Mouse (Mus musculus): ENCODE measurements around the gene Gm1123. TPM values are rescaled to one million over a fixed set of nuclear protein-coding genes. Genes with fewer than 3 reads are reported as not detected.
A peak's percentile ranks its signal among the peaks of the same experiment; 100 is the strongest.

Gm1123 gene
- polyA plus RNA-seq, 1 experiment from 2014 or later, result not detected

DNA sequence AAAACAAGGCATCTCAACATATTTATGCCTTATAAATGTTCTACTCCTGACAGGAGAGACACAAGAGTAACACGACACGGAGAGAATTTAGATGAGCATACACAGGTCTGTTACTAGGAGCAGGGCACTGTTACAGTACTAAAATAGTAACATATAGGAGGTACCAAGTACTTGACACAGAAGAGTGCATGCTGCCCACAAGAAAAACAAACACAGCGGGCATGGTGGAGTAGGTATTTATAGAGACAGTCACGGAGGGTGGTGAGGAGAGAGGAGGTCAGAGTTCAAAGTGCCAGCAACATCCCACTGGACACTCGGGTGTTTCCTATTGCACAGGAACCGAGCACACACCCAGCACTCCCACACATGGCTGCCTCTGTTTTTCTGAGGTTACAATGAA, 14.2 kb upstream of the Gm1123 start:
- Histone ChIP-seq H3K27me3 (replicated peaks; ENCODE audit: control insufficient read depth, insufficient read depth, low read length) (no peaks in the 10 kb centered on the region), H3K4me1 (replicated peaks; ENCODE audit: control insufficient read depth, insufficient read depth, low read length) (peaks cover 6% of the 10 kb centered on the region), H3K9me3 (ENCODE audit: control insufficient read depth, low read length) (no peaks in the 10 kb centered on the region), H3K36me3 (ENCODE audit: control insufficient read depth, insufficient read depth) (no peaks in the 10 kb centered on the region), H3K27ac (ENCODE audit: low read length) (no peak overlapping the region), H3K9ac (replicated peaks; ENCODE audit: low read depth, low read length) (no peak overlapping the region), H3K4me3 (replicated peaks; ENCODE audit: low read length) (no peak overlapping the region), H3K4me2 (ENCODE audit: low read length) (no peak overlapping the region)
- 82% methylated on average over 6 of the region's 6 CpGs for WGBS
- ATAC-seq, result no peak

DNA sequence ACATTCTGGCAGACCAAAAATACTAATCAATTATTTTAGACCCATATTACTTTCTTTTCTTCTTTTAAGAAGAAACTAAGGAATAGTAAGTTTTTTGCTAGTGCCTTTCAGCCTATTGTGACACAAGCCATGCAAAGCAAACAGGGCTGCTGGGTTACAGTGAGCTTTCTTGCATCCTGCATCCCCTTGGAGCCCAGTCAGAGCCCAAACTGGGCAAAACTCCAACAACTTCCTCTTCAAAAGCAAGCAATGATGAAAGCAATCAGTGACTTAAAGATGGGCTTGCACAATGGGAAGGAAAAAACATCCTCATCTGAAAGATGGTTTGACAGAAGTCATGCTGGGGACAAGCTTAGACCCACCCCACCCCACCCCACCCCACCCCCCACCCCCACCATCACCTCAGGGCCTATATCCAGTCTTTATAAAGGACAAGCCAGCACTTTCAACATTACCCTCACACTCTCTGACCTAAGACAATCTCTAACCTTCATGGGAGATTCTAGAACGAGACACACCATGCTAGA, 13.3 kb upstream of the Gm1123 start:
- ATAC-seq, result 0 out of 2 replicates have a peak, but pooled peaks have one; percentile 40
- no peak overlapping the region for H3K4me2 ChIP-seq (ENCODE audit: low read length)
- H3K9me3 ChIP-seq (ENCODE audit: control insufficient read depth, low read length), result no peaks in the 10 kb centered on the region
- 47% methylated on average over 1 of the region's 1 CpGs for WGBS
- no peaks in the 10 kb centered on the region for H3K27me3 ChIP-seq (replicated peaks; ENCODE audit: control insufficient read depth, insufficient read depth, low read length)
- H3K4me1 ChIP-seq (replicated peaks; ENCODE audit: control insufficient read depth, insufficient read depth, low read length), result peaks cover 11% of the 10 kb centered on the region
- H3K9ac ChIP-seq (replicated peaks; ENCODE audit: low read depth, low read length), result no peak overlapping the region
- H3K36me3 ChIP-seq (ENCODE audit: control insufficient read depth, insufficient read depth), result no peaks in the 10 kb centered on the region
- H3K27ac ChIP-seq (ENCODE audit: low read length), result no peak overlapping the region
- no peak overlapping the region for H3K4me3 ChIP-seq (replicated peaks; ENCODE audit: low read length)

- WGBS, result 76% methylated on average over 8 of the region's 8 CpGs
- no peak overlapping the region for H3K4me3 ChIP-seq (replicated peaks; ENCODE audit: low read length)
- no peak overlapping the region for H3K4me2 ChIP-seq (ENCODE audit: low read length)
- H3K9ac ChIP-seq (replicated peaks; ENCODE audit: low read depth, low read length), result no peak overlapping the region
- peak; percentile 66; the same call in 1 of the 2 replicates for ATAC-seq
- H3K27me3 ChIP-seq (replicated peaks; ENCODE audit: control insufficient read depth, insufficient read depth, low read length), result no peaks in the 10 kb centered on the region
- peaks cover 11% of the 10 kb centered on the region for H3K4me1 ChIP-seq (replicated peaks; ENCODE audit: control insufficient read depth, insufficient read depth, low read length)
- no peak overlapping the region; the same call in 1 of the 2 replicates for H3K27ac ChIP-seq (ENCODE audit: low read length)
- H3K9me3 ChIP-seq (ENCODE audit: control insufficient read depth, low read length), result no peaks in the 10 kb centered on the region
- 0 out of 2 replicates have a peak, but pooled peaks cover 2% of the 10 kb centered on the region for H3K36me3 ChIP-seq (ENCODE audit: control insufficient read depth, insufficient read depth)
These were observed 9.2 kb upstream of the Gm1123 start for GRCm38 (mm10) chr9:99044761-99045160.

- Histone ChIP-seq H3K4me2 (ENCODE audit: low read length) (no peak overlapping the region), H3K9me3 (ENCODE audit: control insufficient read depth, low read length) (no peaks in the 10 kb centered on the region), H3K27ac (ENCODE audit: low read length) (no peak overlapping the region), H3K4me1 (replicated peaks; ENCODE audit: control insufficient read depth, insufficient read depth, low read length) (peaks cover 6% of the 10 kb centered on the region), H3K36me3 (ENCODE audit: control insufficient read depth, insufficient read depth) (0 out of 2 replicates have a peak, but pooled peaks cover 2% of the 10 kb centered on the region), H3K27me3 (replicated peaks; ENCODE audit: control insufficient read depth, insufficient read depth, low read length) (no peaks in the 10 kb centered on the region), H3K9ac (replicated peaks; ENCODE audit: low read depth, low read length) (no peak overlapping the region), H3K4me3 (replicated peaks; ENCODE audit: low read length) (no peak overlapping the region)
- 95% methylated on average over 4 of the region's 4 CpGs for WGBS
- ATAC-seq, result no peak
These were observed 7.1 kb upstream of the Gm1123 start for GRCm38 (mm10) chr9:99042641-99043040.

DNA sequence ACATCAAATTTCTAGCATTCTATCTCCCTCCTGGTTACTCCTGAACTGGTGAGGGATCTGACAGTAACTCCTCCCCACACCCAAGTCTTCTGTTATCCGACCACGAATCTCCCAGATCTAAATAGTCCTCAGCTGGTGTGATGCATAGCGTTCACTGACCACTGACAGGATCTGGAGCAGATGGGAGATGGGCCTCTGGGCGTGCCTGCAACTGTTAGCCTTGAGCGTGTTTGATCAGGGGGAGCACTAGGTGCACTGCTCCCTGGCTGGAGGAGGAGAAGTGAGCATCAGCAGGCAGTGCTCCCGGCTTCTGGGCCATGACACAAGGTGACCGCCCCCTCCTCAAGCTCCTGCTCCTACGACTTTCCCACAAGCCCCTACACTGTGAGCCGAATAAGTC, 6.5 kb upstream of the Gm1123 start:
- H3K9ac ChIP-seq (replicated peaks; ENCODE audit: low read depth, low read length), result no peak overlapping the region
- peaks cover 6% of the 10 kb centered on the region for H3K4me1 ChIP-seq (replicated peaks; ENCODE audit: control insufficient read depth, insufficient read depth, low read length)
- ATAC-seq, result no peak
- H3K4me2 ChIP-seq (ENCODE audit: low read length), result no peak overlapping the region
- no peaks in the 10 kb centered on the region for H3K9me3 ChIP-seq (ENCODE audit: control insufficient read depth, low read length)
- no peak overlapping the region for H3K27ac ChIP-seq (ENCODE audit: low read length)
- no peaks in the 10 kb centered on the region for H3K27me3 ChIP-seq (replicated peaks; ENCODE audit: control insufficient read depth, insufficient read depth, low read length)
- no peak overlapping the region for H3K4me3 ChIP-seq (replicated peaks; ENCODE audit: low read length)
- H3K36me3 ChIP-seq (ENCODE audit: control insufficient read depth, insufficient read depth), result 0 out of 2 replicates have a peak, but pooled peaks cover 2% of the 10 kb centered on the region
- WGBS, result 85% methylated on average over 9 of the region's 9 CpGs

GRCm38 (mm10) chr9:99034111-99034510, 1.4 kb downstream of the Gm1123 start:
- Histone ChIP-seq H3K27ac (ENCODE audit: low read length) (no peak overlapping the region), H3K36me3 (ENCODE audit: control insufficient read depth, insufficient read depth) (no peaks in the 10 kb centered on the region), H3K4me3 (replicated peaks; ENCODE audit: low read length) (no peak overlapping the region), H3K4me2 (ENCODE audit: low read length) (no peak overlapping the region), H3K9me3 (ENCODE audit: control insufficient read depth, low read length) (no peaks in the 10 kb centered on the region), H3K27me3 (replicated peaks; ENCODE audit: control insufficient read depth, insufficient read depth, low read length) (no peaks in the 10 kb centered on the region), H3K9ac (replicated peaks; ENCODE audit: low read depth, low read length) (no peak overlapping the region), H3K4me1 (replicated peaks; ENCODE audit: control insufficient read depth, insufficient read depth, low read length) (no peaks in the 10 kb centered on the region)
- no peak for ATAC-seq
- 81% methylated on average over 8 of the region's 8 CpGs for WGBS

GRCm38 (mm10) chr9:99032031-99032430, 3.5 kb downstream of the Gm1123 start:
- WGBS, result 86% methylated on average over 8 of the region's 8 CpGs
- no peak overlapping the region for H3K9ac ChIP-seq (replicated peaks; ENCODE audit: low read depth, low read length)
- H3K27ac ChIP-seq (ENCODE audit: low read length), result no peak overlapping the region
- no peak overlapping the region for H3K4me3 ChIP-seq (replicated peaks; ENCODE audit: low read length)
- no peaks in the 10 kb centered on the region for H3K9me3 ChIP-seq (ENCODE audit: control insufficient read depth, low read length)
- H3K36me3 ChIP-seq (ENCODE audit: control insufficient read depth, insufficient read depth), result no peaks in the 10 kb centered on the region
- no peaks in the 10 kb centered on the region for H3K4me1 ChIP-seq (replicated peaks; ENCODE audit: control insufficient read depth, insufficient read depth, low read length)
- no peaks in the 10 kb centered on the region for H3K27me3 ChIP-seq (replicated peaks; ENCODE audit: control insufficient read depth, insufficient read depth, low read length)
- no peak overlapping the region for H3K4me2 ChIP-seq (ENCODE audit: low read length)
- ATAC-seq, result no peak

- H3K4me3 ChIP-seq (replicated peaks; ENCODE audit: low read length), result no peak overlapping the region
- H3K9me3 ChIP-seq (ENCODE audit: control insufficient read depth, low read length), result no peaks in the 10 kb centered on the region
- 82% methylated on average over 4 of the region's 4 CpGs for WGBS
- H3K4me2 ChIP-seq (ENCODE audit: low read length), result no peak overlapping the region
- no peaks in the 10 kb centered on the region for H3K27me3 ChIP-seq (replicated peaks; ENCODE audit: control insufficient read depth, insufficient read depth, low read length)
- no peaks in the 10 kb centered on the region for H3K4me1 ChIP-seq (replicated peaks; ENCODE audit: control insufficient read depth, insufficient read depth, low read length)
- H3K36me3 ChIP-seq (ENCODE audit: control insufficient read depth, insufficient read depth), result no peaks in the 10 kb centered on the region
- no peak for ATAC-seq
- H3K9ac ChIP-seq (replicated peaks; ENCODE audit: low read depth, low read length), result no peak overlapping the region
- H3K27ac ChIP-seq (ENCODE audit: low read length), result no peak overlapping the region
These were observed 13.8 kb downstream of the Gm1123 start for GRCm38 (mm10) chr9:99021751-99022150.

GRCm38 (mm10) chr9:99021166-99021565, 14.3 kb downstream of the Gm1123 start:
- WGBS, result 20% methylated on average over 5 of the region's 5 CpGs
- H3K4me2 ChIP-seq (ENCODE audit: low read length), result no peak overlapping the region
- ATAC-seq, result no peak
- no peak overlapping the region for H3K9ac ChIP-seq (replicated peaks; ENCODE audit: low read depth, low read length)
- H3K4me3 ChIP-seq (replicated peaks; ENCODE audit: low read length), result no peak overlapping the region
- no peaks in the 10 kb centered on the region for H3K4me1 ChIP-seq (replicated peaks; ENCODE audit: control insufficient read depth, insufficient read depth, low read length)
- H3K36me3 ChIP-seq (ENCODE audit: control insufficient read depth, insufficient read depth), result no peaks in the 10 kb centered on the region
- H3K27me3 ChIP-seq (replicated peaks; ENCODE audit: control insufficient read depth, insufficient read depth, low read length), result no peaks in the 10 kb centered on the region
- H3K9me3 ChIP-seq (ENCODE audit: control insufficient read depth, low read length), result no peaks in the 10 kb centered on the region
- H3K27ac ChIP-seq (ENCODE audit: low read length), result no peak overlapping the region

- H3K4me2 ChIP-seq (ENCODE audit: low read length), result no peak overlapping the region
- no peaks in the 10 kb centered on the region for H3K27me3 ChIP-seq (replicated peaks; ENCODE audit: control insufficient read depth, insufficient read depth, low read length)
- H3K4me3 ChIP-seq (replicated peaks; ENCODE audit: low read length), result no peak overlapping the region
- no peak overlapping the region for H3K9ac ChIP-seq (replicated peaks; ENCODE audit: low read depth, low read length)
- no peaks in the 10 kb centered on the region for H3K4me1 ChIP-seq (replicated peaks; ENCODE audit: control insufficient read depth, insufficient read depth, low read length)
- no peak overlapping the region for H3K27ac ChIP-seq (ENCODE audit: low read length)
- WGBS, result 64% methylated on average over 6 of the region's 6 CpGs
- ATAC-seq, result no peak
- no peaks in the 10 kb centered on the region for H3K36me3 ChIP-seq (ENCODE audit: control insufficient read depth, insufficient read depth)
- H3K9me3 ChIP-seq (ENCODE audit: control insufficient read depth, low read length), result no peaks in the 10 kb centered on the region
These were observed 17.8 kb downstream of the Gm1123 start for GRCm38 (mm10) chr9:99017679-99018078.
